Mouse (Mus musculus): Measurements from ENCODE around the gene Ntn4.

Ntn4 gene

DNA sequence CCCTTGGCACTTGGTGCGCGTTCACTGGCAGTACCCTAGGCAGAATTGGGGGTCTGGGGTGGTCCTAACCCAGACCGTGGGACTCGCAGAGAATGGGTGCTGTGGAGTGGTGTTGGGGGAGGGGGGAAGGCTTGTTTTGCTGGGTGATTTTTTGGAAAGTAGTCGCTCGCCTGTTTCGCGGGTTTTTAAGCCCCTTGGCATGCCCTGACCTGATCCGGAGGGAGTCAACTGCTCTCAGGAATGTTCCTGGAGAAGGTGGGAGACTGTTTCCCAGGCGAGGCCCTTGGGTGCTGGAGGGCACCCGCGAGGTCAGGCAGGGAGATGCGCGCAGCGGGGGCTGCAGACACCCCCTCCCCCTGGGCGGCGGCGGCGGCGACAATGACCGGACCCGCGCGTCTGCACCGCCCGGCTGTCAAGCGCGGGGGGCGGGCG is at the start of gene Ntn4:
TSS of gene Ntn4 (plus strand) at position 161 of the 432 bp plus-strand sequence.
- DNase-seq (ENCODE audit: low read depth, low spot score) = no peak

DNA sequence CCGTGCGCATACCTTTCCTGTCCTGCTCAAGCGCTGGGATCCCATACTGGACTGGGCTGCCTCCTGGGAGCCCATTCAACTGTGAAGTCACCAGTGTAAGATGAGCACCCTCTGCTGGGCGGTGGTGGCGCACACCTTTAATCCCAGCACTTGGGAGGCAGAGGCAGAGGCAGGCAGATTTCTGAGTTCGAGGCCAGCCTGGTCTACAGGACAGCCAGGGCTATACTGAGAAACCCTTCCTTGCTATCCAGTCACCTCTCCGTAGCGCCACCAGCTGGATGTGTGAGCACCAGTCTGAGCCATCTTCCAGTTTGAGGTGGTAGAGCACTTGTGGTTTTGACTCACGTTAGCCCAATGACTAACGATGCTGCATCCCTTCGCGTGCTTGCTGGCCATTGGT is 48.0 kb upstream of the Ntn4 start:
- DNase-seq (ENCODE audit: low read depth, low spot score) = peak; percentile 34

DNA sequence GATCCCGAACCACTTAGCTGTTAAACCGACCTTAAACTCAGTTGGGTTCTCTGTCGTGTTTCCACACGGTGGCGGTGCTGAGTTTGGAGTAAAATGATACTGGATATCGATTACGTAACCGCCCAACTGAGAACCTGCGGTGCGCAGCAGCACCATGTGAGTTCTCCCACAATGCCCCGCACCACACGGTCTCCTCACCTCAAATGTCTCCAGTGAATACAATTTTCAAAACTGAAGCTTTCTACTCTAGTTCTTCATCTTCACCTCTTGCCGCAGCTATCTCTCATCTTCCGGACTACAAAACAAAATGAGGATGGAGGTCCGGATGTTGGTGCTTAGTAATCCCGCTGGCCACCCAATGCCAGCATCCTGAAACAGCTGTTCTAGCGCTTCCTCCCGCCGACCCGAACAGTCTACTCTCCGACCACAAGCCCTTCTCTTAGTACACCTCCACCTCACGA is 46.4 kb upstream of the Ntn4 start:
- DNase-seq (ENCODE audit: low read depth, low spot score) = peak; percentile 80

DNA sequence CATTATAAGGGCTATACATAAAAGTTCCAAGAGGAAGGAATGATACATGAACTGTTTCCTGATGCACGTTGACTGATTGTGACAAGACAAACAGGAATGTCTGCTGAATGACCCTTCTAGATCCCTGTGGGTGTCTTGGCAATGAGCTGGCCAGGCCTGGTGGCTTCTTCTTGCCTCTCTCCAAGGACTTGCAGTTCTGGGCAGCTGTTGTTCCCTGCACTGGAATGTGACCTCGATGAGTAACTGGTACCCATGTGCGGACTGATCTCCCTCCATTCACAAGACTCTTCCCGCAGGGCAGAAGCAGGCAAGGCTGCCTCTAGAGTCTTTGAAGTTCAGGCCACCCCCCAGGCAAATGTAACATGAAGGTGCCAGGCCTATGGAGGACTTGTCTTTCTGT is 44.6 kb upstream of the Ntn4 start:
- no peak for DNase-seq (ENCODE audit: low read depth, low spot score)

DNA sequence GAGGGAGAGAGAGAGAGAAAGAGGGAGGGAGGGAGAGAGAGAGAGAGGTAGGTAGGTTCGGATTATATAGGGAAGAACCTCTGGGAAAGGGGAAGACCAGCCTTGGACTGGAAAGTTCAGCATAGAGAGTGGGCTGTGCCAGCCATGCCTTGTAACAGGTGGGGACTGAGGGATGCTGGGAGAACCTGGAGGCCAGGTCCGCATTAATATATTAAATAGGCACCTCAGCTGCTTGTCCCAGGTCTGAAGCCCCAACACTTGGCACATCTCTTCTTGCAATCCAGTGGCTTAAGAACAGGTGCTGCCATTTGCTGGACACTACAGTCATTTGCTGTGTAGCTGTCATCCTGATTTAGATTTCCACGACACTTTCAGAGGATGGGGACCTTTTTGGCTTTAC is 43.8 kb upstream of the Ntn4 start:
- no peak for DNase-seq (ENCODE audit: low read depth, low spot score)

DNA sequence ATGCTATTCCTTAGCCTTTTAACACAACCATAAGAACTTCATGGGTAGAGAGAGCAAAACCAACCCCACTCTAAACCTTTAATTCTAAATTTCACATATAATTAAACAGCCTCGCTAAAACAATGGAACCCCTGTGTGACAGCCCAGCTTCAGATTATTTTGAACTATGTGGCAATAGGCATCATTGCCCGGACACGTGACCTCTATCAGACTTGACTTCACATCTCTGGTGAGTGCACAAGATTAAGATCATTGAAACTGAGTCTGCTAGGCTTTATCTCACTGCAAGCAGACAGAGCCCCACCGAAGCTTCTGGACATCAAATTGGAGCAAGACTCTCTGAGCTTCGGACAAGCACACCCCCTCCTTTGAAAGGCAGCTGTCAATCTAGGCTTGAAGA is 38.2 kb upstream of the Ntn4 start:
- DNase-seq (ENCODE audit: low read depth, low spot score) = no peak

- DNase-seq (ENCODE audit: low read depth, low spot score) = peak; percentile 8
These were observed 37.2 kb upstream of the Ntn4 start for GRCm38 (mm10) chr10:93603256-93603655.

DNA sequence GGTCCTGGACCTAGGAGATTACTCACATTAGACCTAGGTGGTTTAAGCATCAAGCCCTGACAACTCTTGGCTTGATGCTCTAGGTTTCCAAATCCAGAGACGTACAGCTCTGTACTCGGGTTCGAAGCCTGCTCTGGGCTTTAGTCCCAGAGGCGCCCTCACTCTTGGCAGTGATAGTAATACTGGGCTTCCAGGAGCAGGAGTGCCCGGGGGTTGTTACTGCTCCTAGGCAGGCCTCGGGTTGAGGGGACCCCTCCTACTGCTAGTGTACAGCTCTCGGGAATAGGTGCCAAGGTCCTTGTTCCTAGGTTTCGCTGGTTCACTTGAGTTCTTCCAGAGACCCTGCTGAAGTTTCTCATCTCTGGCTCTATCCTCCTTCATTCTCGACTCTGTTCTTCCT is 34.2 kb upstream of the Ntn4 start:
- peak; percentile 0 for DNase-seq (ENCODE audit: low read depth, low spot score)

GRCm38 (mm10) chr10:93608051-93608450 is 32.4 kb upstream of the Ntn4 start:
- peak; percentile 45 for DNase-seq (ENCODE audit: low read depth, low spot score)

- DNase-seq (ENCODE audit: low read depth, low spot score) = no peak
These were observed 31.2 kb upstream of the Ntn4 start for GRCm38 (mm10) chr10:93609236-93609635.

DNA sequence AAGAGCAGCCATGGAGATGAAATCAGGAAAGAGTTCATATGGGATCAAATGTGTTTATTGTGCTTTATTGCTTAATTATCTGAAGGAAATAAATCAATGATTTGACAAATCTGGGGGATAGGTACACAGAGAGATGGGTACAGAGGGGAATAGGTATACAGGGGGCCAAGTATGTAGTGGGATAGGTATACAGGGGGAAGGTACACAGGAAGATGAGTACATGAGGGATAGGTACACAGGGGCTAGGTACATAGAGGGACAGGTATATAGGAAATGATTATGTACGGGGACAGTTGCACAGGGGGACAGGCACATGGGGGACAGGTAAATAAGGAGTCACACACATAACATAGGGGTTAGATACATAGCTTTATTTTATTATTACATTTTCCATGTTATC is 29.6 kb upstream of the Ntn4 start:
- DNase-seq (ENCODE audit: low read depth, low spot score) = no peak

GRCm38 (mm10) chr10:93611419-93612007 is 29.0 kb upstream of the Ntn4 start:
- DNase-seq (ENCODE audit: low read depth, low spot score) = no peak

DNA sequence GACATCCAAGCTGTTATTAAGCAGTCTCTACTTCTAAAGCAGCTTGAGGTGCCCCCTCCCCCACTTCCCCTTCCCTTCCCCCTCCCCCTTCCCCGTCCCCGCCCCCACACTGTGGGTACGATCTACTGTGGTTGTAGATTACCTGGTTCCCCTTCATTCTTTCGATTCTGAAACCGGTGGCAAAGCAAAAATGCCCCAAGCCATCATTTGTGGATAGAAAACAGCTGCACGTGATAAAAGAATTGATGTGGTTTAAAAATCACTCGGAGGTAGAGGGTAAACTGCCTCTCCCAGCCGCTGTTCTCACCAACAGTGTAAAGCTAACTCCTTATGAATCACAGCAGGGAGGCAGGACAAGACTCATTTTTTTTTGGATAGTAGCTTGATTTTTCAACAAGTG is 25.6 kb upstream of the Ntn4 start:
- DNase-seq (ENCODE audit: low read depth, low spot score) = no peak

GRCm38 (mm10) chr10:93620438-93621179 is 19.9 kb upstream of the Ntn4 start:
- DNase-seq (ENCODE audit: low read depth, low spot score) = no peak

- peak; percentile 0 for DNase-seq (ENCODE audit: low read depth, low spot score)
These were observed 16.8 kb upstream of the Ntn4 start for GRCm38 (mm10) chr10:93623725-93624124.

- DNase-seq (ENCODE audit: low read depth, low spot score) = no peak
These were observed 16.3 kb upstream of the Ntn4 start for GRCm38 (mm10) chr10:93624151-93624550.

DNA sequence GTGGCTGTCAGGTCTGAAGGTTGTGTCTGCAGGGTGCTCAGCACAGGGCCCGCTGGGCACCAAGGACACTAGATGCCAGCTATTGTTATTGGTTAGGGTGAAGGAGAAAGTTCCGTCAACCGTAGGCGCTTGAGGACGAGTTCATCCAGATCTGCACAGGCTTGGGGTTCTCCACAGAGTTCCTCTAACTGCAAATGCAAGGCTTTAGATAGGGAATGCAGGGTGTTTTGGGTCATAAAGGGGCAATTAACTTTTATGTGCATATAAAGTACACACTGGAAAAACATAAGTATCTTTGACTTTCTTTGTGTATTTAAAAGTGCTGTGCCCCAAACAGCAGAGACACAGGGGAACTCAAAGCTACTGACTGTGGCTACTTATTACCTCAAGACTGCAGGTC is 10.2 kb upstream of the Ntn4 start:
- no peak for DNase-seq (ENCODE audit: low read depth, low spot score)

- DNase-seq (ENCODE audit: low read depth, low spot score) = no peak
These were observed 8.4 kb upstream of the Ntn4 start for GRCm38 (mm10) chr10:93632086-93632485.

- DNase-seq (ENCODE audit: low read depth, low spot score) = no peak
These were observed 6.9 kb upstream of the Ntn4 start for GRCm38 (mm10) chr10:93633563-93633962.

- no peak for DNase-seq (ENCODE audit: low read depth, low spot score)
These were observed 6.5 kb upstream of the Ntn4 start for GRCm38 (mm10) chr10:93633971-93634370.

DNA sequence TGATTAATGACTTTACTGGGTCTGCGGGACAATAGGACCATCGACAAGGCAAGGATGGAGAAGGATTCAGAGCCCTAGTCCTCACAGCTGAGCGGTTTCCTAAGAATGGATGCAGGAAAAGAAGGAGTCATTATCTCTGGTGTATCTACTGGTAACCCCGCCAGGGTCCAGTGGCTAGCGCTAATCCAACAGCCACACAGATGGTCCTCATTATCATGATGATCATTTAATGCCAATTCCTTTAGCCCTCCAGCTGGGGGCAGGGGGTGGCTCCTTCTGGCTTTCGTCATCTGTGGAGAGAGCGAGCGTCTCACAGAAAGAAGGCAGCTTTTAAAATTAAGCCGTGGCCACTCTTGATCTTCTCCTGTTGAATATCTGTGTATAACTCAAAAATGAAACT is 4.5 kb upstream of the Ntn4 start:
- DNase-seq (ENCODE audit: low read depth, low spot score) = no peak

DNA sequence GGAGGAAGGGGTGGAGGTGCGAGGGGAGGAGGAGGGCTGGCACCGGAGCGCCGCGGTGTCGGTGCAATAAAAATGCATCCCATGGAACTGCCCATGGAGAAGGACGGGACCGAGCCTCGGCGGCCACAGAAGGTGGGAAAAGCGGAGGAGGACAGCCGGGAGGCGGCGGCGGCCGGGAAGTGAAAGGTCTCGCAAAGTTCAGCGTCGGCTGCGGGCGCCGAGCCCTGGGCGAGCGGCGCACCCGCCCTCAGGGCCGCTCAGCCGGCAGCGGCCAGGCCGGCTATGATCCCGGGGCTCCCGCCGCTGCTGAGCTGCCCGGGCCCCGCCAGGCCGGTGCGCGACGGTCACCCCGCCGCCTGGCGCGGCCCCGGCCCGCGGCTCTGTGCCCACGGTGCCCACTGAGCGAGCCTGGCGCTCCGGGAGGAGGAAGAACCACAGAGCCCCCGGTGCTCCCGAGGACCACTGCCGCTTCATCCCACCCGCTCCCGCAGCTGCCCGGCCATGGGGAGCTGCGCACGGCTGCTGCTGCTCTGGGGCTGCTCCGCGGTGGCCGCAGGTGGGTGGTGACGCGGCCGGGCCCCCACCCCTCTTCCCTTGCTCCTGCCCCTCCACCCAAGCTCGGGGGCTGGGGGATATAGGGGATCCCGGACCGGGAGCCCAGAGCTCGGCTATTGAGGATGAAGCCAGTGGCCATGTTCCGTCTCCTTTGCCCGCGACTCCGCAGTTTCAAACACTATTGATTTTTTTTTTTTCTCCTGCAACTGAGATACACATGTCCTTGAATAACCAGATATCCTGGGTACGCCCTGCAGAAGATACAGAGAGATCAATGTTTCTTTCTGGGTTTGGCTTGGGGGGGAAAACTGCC is 706 bp downstream of the Ntn4 start:
- DNase-seq (ENCODE audit: low read depth, low spot score) = no peak
